Mouse (Mus musculus): Measurements from ENCODE around the gene Cep95.
A peak's percentile ranks its signal among the peaks of the same experiment; 100 is the strongest.
"Not testable (repeated sequence)": the region's sequence is repeated elsewhere in the genome, so short reads cannot be mapped to it uniquely, and the experiment has no call there.

The Cep95 gene

GRCm38 (mm10) chr11:106788775-106789459 is at the start of gene Cep95, which contains the start of gene Ddx5:
Gene Cep95 (plus strand): TSS chr11:106789252.
Gene Ddx5 (minus strand): TSS chr11:106789185.
- peak; percentile 99 to 100 for DNase-seq

- not testable (repeated sequence) for DNase-seq
Measured at GRCm38 (mm10) chr11:106740724-106741123, 48.3 kb upstream of the Cep95 start.

GRCm38 (mm10) chr11:106741232-106741631 is 47.8 kb upstream of the Cep95 start:
- no peak for DNase-seq

GRCm38 (mm10) chr11:106741826-106742225 is 47.2 kb upstream of the Cep95 start:
- no peak for DNase-seq

- no peak for DNase-seq
Measured at GRCm38 (mm10) chr11:106742388-106742841, 46.6 kb upstream of the Cep95 start.

- no peak for DNase-seq
Measured at GRCm38 (mm10) chr11:106744949-106745348, 44.1 kb upstream of the Cep95 start.

GRCm38 (mm10) chr11:106749557-106750120 is 39.4 kb upstream of the Cep95 start:
- DNase-seq: not testable (repeated sequence)

- no peak for DNase-seq
Measured at GRCm38 (mm10) chr11:106750121-106750751, 38.8 kb upstream of the Cep95 start, which contains the start of gene Pecam1. Gene Pecam1 (minus strand): TSS chr11:106750628.

- no peak for DNase-seq
Measured at GRCm38 (mm10) chr11:106751039-106752018, 37.7 kb upstream of the Cep95 start, which contains the start of gene Milr1. Gene Milr1 (plus strand): TSS chr11:106751226.

- DNase-seq: no peak
Measured at GRCm38 (mm10) chr11:106752103-106752502, 36.9 kb upstream of the Cep95 start.

GRCm38 (mm10) chr11:106753314-106753713 is 35.7 kb upstream of the Cep95 start:
- DNase-seq: no peak

GRCm38 (mm10) chr11:106755583-106755982 is 33.5 kb upstream of the Cep95 start:
- DNase-seq: no peak

GRCm38 (mm10) chr11:106759028-106759427 is 30.0 kb upstream of the Cep95 start:
- no peak for DNase-seq

GRCm38 (mm10) chr11:106760511-106760910 is 28.5 kb upstream of the Cep95 start:
- no peak for DNase-seq

GRCm38 (mm10) chr11:106762139-106762799 is 26.8 kb upstream of the Cep95 start:
- no peak for DNase-seq

GRCm38 (mm10) chr11:106762800-106763185 is 26.3 kb upstream of the Cep95 start:
- no peak for DNase-seq

- DNase-seq: no peak
Measured at GRCm38 (mm10) chr11:106766611-106767162, 22.4 kb upstream of the Cep95 start.

- no peak for DNase-seq
Measured at GRCm38 (mm10) chr11:106767516-106767915, 21.5 kb upstream of the Cep95 start.

- DNase-seq: no peak
Measured at GRCm38 (mm10) chr11:106770195-106770974, 18.7 kb upstream of the Cep95 start.

GRCm38 (mm10) chr11:106773061-106773460 is 16.0 kb upstream of the Cep95 start:
- DNase-seq: no peak

GRCm38 (mm10) chr11:106776960-106777359 is 12.1 kb upstream of the Cep95 start:
- DNase-seq: peak; percentile 50 to 78
